ENCODE assay signal across 8 mouse cellular contexts in the genomic region with DNA sequence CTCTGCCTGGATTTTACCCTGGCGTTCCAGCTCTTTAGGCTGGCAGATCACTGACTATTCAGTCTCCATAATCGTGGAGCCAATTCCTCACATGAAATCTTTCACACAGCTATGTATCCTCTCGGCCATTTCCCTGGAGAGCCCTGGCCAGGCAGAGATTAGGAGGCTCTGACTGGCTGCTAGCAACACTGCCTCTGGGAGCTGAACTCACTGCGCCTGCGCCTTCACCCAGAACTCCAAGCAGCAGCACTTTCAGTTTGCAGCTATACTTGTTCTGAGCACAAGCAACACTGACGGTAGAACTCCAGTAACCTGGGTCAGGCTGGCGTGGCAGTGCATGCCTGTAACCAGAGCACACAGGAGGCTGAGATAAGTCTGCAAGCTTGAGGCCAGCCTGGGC. TPM values are rescaled to one million over a fixed set of nuclear protein-coding genes. Genes with fewer than 3 reads are reported as not detected.
DNase-seq lines count a peak whose midpoint lies in the region; ATAC-seq and TF ChIP-seq lines count a peak whose summit lies in the region.

No protein-coding gene starts in this region.

- H3K27me3 ChIP-seq in liver, postnatal 0 days (ENCODE audit: insufficient read depth, low read length) = no peaks in the 10 kb centered on the region
- H3K27me3 ChIP-seq in cerebellum, adult 2 months (ENCODE audit: control insufficient read depth, insufficient read depth, low read length) = no peaks in the 10 kb centered on the region

- no peaks in the 10 kb centered on the region for H3K9me3 ChIP-seq in liver, postnatal 0 days (ENCODE audit: low read length)

- no peak for TF ChIP-seq EP300 in liver, postnatal 0 days (IDR thresholded peaks at IDR 0.05; ENCODE audit: low read depth)

- H3K27ac ChIP-seq in liver, postnatal 0 days (ENCODE audit: low read depth) = peak overlapping the region; percentile 44
- no peak overlapping the region for H3K27ac ChIP-seq in cerebellum, adult 2 months (ENCODE audit: insufficient read depth, low read length)

- peak; percentile 40 for DNase-seq in lung, postnatal 10 days
- no peak for DNase-seq in lung, adult 18-20 months
- peak; percentile 22 for DNase-seq in fibroblast of lung, adult 2 months (ENCODE audit: low read depth)
- DNase-seq in liver, postnatal 0 days = no peak
- no peak for DNase-seq in cerebellum, adult 2 months
- no peak for DNase-seq in urinary bladder, postnatal 10 days (ENCODE audit: low spot score)
- no peak for DNase-seq in left cerebral cortex, postnatal 4 days

- H3K4me2 ChIP-seq in liver, postnatal 0 days (ENCODE audit: low read depth, low read length) = peak overlapping the region; percentile 2; the same call in 1 of the 2 replicates

- peaks cover 60% of the 10 kb centered on the region for H3K4me1 ChIP-seq in liver, postnatal 0 days (ENCODE audit: insufficient read depth)
- peaks cover 8% of the 10 kb centered on the region for H3K4me1 ChIP-seq in cerebellum, adult 2 months (ENCODE audit: control insufficient read depth, insufficient read depth, low read length)

- H3K9ac ChIP-seq in liver, postnatal 0 days (replicated peaks) = no peak overlapping the region

- ATAC-seq in hematopoietic stem cell, adult 5-6 weeks (replicated peaks in 1 of 2; ENCODE audit: insufficient read depth in 1 of 2, low FRiP score in 2 of 2, low TSS enrichment in 1 of 2, low read depth in 1 of 2, poor library complexity in 2 of 2, severe bottlenecking in 2 of 2) = peak; percentile 15 to 20; a peak in 1 of 4 replicates
- ATAC-seq in liver, postnatal 0 days = 0 out of 2 replicates have a peak, but pooled peaks have one; percentile 6

- intact Hi-C loops in left cerebral cortex, postnatal 4 days (cut with DNase I) = no loop called here

- WGBS in liver, postnatal 0 days (ENCODE audit: insufficient replicate concordance) = 54% methylated on average over 7 of the region's 7 CpGs
- 56% methylated on average over 7 of the region's 7 CpGs for WGBS in cerebellum, adult 2 months

- no peak for TF ChIP-seq POLR2A in cerebellum, adult 2 months (IDR thresholded peaks at IDR 0.05; ENCODE audit: borderline replicate concordance, insufficient read depth, low read length)

- H3K36me3 ChIP-seq in liver, postnatal 0 days (replicated peaks; ENCODE audit: insufficient read depth, low read length) = no peaks in the 10 kb centered on the region

- no peak overlapping the region for H3K4me3 ChIP-seq in liver, postnatal 0 days (ENCODE audit: low read depth, low read length)
- no peak overlapping the region for H3K4me3 ChIP-seq in cerebellum, adult 2 months (replicated peaks; ENCODE audit: insufficient read depth, low read depth, low read length)

- TF ChIP-seq CTCF in liver, postnatal 0 days (IDR thresholded peaks at IDR 0.05; ENCODE audit: low read depth) = no peak
- no peak for TF ChIP-seq CTCF in cerebellum, adult 2 months (IDR thresholded peaks at IDR 0.05; ENCODE audit: borderline replicate concordance, insufficient read depth, low read depth, low read length)

RNA-seq across cellular contexts. Expression of a gene that starts 32.1 kb away (rescaled TPM):
- 21.1 and 21.7 TPM in 2 replicates for total RNA-seq in hematopoietic stem cell, adult 5-6 weeks (2017)
- polyA plus RNA-seq in liver, postnatal 0 days (2015; fragmentation: Nextera tagmentation; extraction: Ambion mirVana) = 12.7 and 14.5 TPM in 2 replicates
- polyA plus RNA-seq in cerebellum, adult 2 months (2012; rRNA removed) = 104 and 123 TPM in 2 replicates
- total RNA-seq in left cerebral cortex, postnatal 4 days (2021) = 10 to 100 TPM; 77.3 to 82.0 TPM

Comparison
In these comparisons a context has a peak if more than half of its experiments do, and no peak if none do; other contexts are left out.
1. DNase-seq: peak in lung, postnatal 10 days (single experiment) and fibroblast of lung, adult 2 months (single experiment); none in lung, adult 18-20 months (0 of 2), liver, postnatal 0 days (single experiment), cerebellum, adult 2 months (0 of 2), urinary bladder, postnatal 10 days (single experiment) and left cerebral cortex, postnatal 4 days (single experiment).